Mouse (Mus musculus) cortical plate, adult 2 months (tissue): ENCODE data around the gene Traf3ip1.

Experiments
- CTCF ChIP-seq: fragments of 200-500 bp; IDR thresholded peaks from 2 replicates; pipeline ENCODE4 v1.5.1; 2011; ENCODE audit warnings: mild to moderate bottlenecking, control low read depth, low read length; ENCODE audit not compliant: insufficient read depth; ENCODE audit errors: extremely low read depth
- POLR2A ChIP-seq: fragments of 200-500 bp; IDR thresholded peaks from 2 replicates; pipeline ENCODE4 v1.6.1; 2011; ENCODE audit warnings: mild to moderate bottlenecking, low read length, control low read depth; ENCODE audit not compliant: insufficient read depth; ENCODE audit errors: extremely low read depth

DNA sequence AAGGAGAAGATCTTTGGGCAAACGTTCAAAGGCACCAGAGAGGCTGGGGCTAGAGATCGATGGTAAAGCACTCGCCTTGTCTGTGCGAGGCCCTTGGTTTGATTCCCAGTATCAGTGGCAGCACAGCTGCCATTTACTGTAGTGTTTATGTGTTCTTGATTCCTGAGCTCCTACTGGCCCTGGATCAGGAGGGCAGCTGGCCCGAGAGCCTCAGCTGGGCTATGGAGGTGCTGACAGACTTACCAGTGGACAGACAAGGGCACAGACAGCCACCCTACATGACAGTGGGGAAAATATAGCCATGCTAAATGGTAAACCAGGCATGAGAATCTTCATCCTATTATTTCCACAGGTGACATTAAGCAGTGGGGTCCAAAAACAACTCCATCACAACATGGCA lies 43.6 kb upstream of the Traf3ip1 start:
- TF ChIP-seq CTCF (no peak), POLR2A (no peak)
